7 mouse cellular contexts compared by ENCODE assay signal in genomic region chr19:5609547-5610404, GRCm38 (mm10). TPM values are rescaled to one million over a fixed set of nuclear protein-coding genes. Genes with fewer than 3 reads are reported as not detected.
DNase-seq lines count a peak whose midpoint lies in the region; ATAC-seq lines count a peak whose summit lies in the region.

Gene Kat5, minus strand, starts transcription at chr19:5610237.

- peak; percentile 95 for ATAC-seq in intestine, embryonic 16.5 days
- ATAC-seq in midbrain, embryonic 11.5 days (ENCODE audit: low FRiP score), result peak; percentile 93

- no peaks in the 10 kb centered on the region for H3K9me3 ChIP-seq in intestine, embryonic 16.5 days (ENCODE audit: control insufficient read depth, low read length)
- no peaks in the 10 kb centered on the region for H3K9me3 ChIP-seq in midbrain, embryonic 11.5 days (ENCODE audit: control insufficient read depth, low read length)

- peaks cover 16% of the 10 kb centered on the region for H3K4me1 ChIP-seq in intestine, embryonic 16.5 days (ENCODE audit: control insufficient read depth, insufficient read depth, low read length)
- peaks cover 15% of the 10 kb centered on the region for H3K4me1 ChIP-seq in midbrain, embryonic 11.5 days (ENCODE audit: control insufficient read depth, insufficient read depth, low read length)

- WGBS in intestine, embryonic 16.5 days, result under 1% methylated on average over 55 of the region's 55 CpGs
- WGBS in midbrain, embryonic 11.5 days, result under 1% methylated on average over 54 of the region's 55 CpGs

- peak; percentile 95 for DNase-seq in adrenal gland, adult 2 months
- peak; percentile 90 for DNase-seq in embryo, embryonic 11.5 days (ENCODE audit: low read depth, low spot score)
- peak; percentile 79 to 91 for DNase-seq in gastrocnemius, postnatal 4 days (ENCODE audit: low spot score in 2 of 2)
- DNase-seq in left cerebral cortex, postnatal 36 days (ENCODE audit: low spot score in 2 of 2), result peak; percentile 96
- DNase-seq in midbrain, embryonic 11.5 days (ENCODE audit: low spot score, missing footprints), result peak; percentile 100
- DNase-seq in skeletal muscle tissue, adult 2 months (ENCODE audit: low read depth, low spot score), result peak; percentile 82

- H3K27me3 ChIP-seq in intestine, embryonic 16.5 days (replicated peaks; ENCODE audit: control insufficient read depth, insufficient read depth, low read length), result no peaks in the 10 kb centered on the region
- H3K27me3 ChIP-seq in midbrain, embryonic 11.5 days (ENCODE audit: control insufficient read depth, insufficient read depth, low read length), result no peaks in the 10 kb centered on the region

- intact Hi-C loops in left cerebral cortex, postnatal 36 days (cut with DNase I), result loop anchor here (2.0 to 5.0 kb wide), 2 partner anchors 38 to 79 kb away; partner anchors contain the start of genes Map3k11 and Pcnx3

- H3K9ac ChIP-seq in intestine, embryonic 16.5 days (ENCODE audit: low read depth, low read length), result peak within 1 kb of the TSS; percentile 87
- peak within 1 kb of the TSS; percentile 93 for H3K9ac ChIP-seq in midbrain, embryonic 11.5 days (ENCODE audit: low read length)

- H3K36me3 ChIP-seq in intestine, embryonic 16.5 days (ENCODE audit: control insufficient read depth, insufficient read depth, low read length), result peaks cover 18% of the 10 kb centered on the region
- peaks cover 33% of the 10 kb centered on the region for H3K36me3 ChIP-seq in midbrain, embryonic 11.5 days (ENCODE audit: control insufficient read depth, insufficient read depth, low read length)

- H3K27ac ChIP-seq in intestine, embryonic 16.5 days (ENCODE audit: low read length), result peak within 1 kb of the TSS; percentile 95
- H3K27ac ChIP-seq in midbrain, embryonic 11.5 days (ENCODE audit: low read depth, low read length), result peak within 1 kb of the TSS; percentile 93

- peak within 1 kb of the TSS; percentile 77 for H3K4me2 ChIP-seq in intestine, embryonic 16.5 days (ENCODE audit: low read depth, low read length)
- peak within 1 kb of the TSS; percentile 72 for H3K4me2 ChIP-seq in midbrain, embryonic 11.5 days

- H3K4me3 ChIP-seq in intestine, embryonic 16.5 days (ENCODE audit: low read length), result peak within 1 kb of the TSS; percentile 70
- peak within 1 kb of the TSS; percentile 75 for H3K4me3 ChIP-seq in midbrain, embryonic 11.5 days (ENCODE audit: low read depth, low read length)

RNA-seq across cellular contexts. Expression of gene Kat5, which starts in this region (rescaled TPM):
- 10 to 100 TPM; 75.5 to 76.9 TPM for total RNA-seq in adrenal gland, adult 2 months (2021)
- 43.8 and 54.1 TPM in 2 replicates for polyA plus RNA-seq in adrenal gland, adult 2 months (2012; rRNA removed)
- 10 to 100 TPM; 50.1 to 54.4 TPM for total RNA-seq in gastrocnemius, postnatal 4 days (2021)
- polyA plus RNA-seq in intestine, embryonic 16.5 days (2015; fragmentation: Nextera tagmentation; extraction: Ambion mirVana), result 40.2 and 40.9 TPM in 2 replicates
- 100 to 1,000 TPM in 1 of 2 experiments, 10 to 100 TPM in 1; 80.4 to 105 TPM for total RNA-seq in left cerebral cortex, postnatal 36 days (2021)
- 36.9 and 40.0 TPM in 2 replicates for polyA plus RNA-seq in midbrain, embryonic 11.5 days (2014; fragmentation: Nextera tagmentation; extraction: Ambion mirVana)

Comparison
In these comparisons a context has a peak if more than half of its experiments do, and no peak if none do; other contexts are left out.
1. Peak in every context shown above with its lines: DNase-seq, ATAC-seq, H3K4me3 ChIP-seq and H3K27ac ChIP-seq.